Mouse (Mus musculus): ENCODE results near the gene Erbb2. TPM values are rescaled to one million over a fixed set of nuclear protein-coding genes. Genes with fewer than 3 reads are reported as not detected.

The Erbb2 gene
- total RNA-seq, 1 experiment, result 13.2 TPM

GRCm38 (mm10) chr11:98367171-98367862 is 45.0 kb upstream of the Erbb2 start:
- Histone ChIP-seq H3K27ac (ENCODE audit: insufficient read depth, low read depth, low read length, poor library complexity, severe bottlenecking) (no peak overlapping the region), H3K9me3 (ENCODE audit: control insufficient read depth, insufficient read depth, low read depth, low read length) (no peaks in the 10 kb centered on the region), H3K36me3 (ENCODE audit: control insufficient read depth, insufficient read depth, low read length, poor library complexity, severe bottlenecking) (no peaks in the 10 kb centered on the region), H3K9ac (ENCODE audit: insufficient read depth, low read depth, low read length, poor library complexity, severe bottlenecking) (no peak overlapping the region), H3K4me1 (ENCODE audit: control insufficient read depth in 2 of 2, insufficient read depth in 2 of 2, low read length in 2 of 2, poor library complexity in 1 of 2) (peaks cover 0 to 20% of the 10 kb centered on the region in 2 experiments; a peak in 2 of 4 replicates), H3K4me3 (ENCODE audit: insufficient read depth in 1 of 2, low read depth in 1 of 2, low read length in 2 of 2, poor library complexity in 1 of 2, severe bottlenecking in 1 of 2) (no peak overlapping the region)
- in situ Hi-C loops (cut with MboI; ENCODE audit: low sequenced_read_pairs in 2 of 2, unreplicated experiment in 2 of 2), result no loop called here
- DNase-seq (ENCODE audit: low read depth, low spot score), result no peak
- TF ChIP-seq ZNF384 (IDR thresholded peaks at IDR 0.05; ENCODE audit: low read depth, low read length) (no peak), MAFK (IDR thresholded peaks at IDR 0.05; ENCODE audit: insufficient read depth, low read depth, low read length) (no peak), CHD2 (IDR thresholded peaks at IDR 0.05; ENCODE audit: low read depth, low read length) (no peak), ZC3H11A (IDR thresholded peaks at IDR 0.05; ENCODE audit: borderline replicate concordance, low read depth, low read length) (no peak), HCFC1 (IDR thresholded peaks at IDR 0.05; ENCODE audit: borderline replicate concordance, insufficient read depth, low read length) (no peak)

GRCm38 (mm10) chr11:98367863-98368186 is 44.4 kb upstream of the Erbb2 start:
- H3K9ac ChIP-seq (ENCODE audit: insufficient read depth, low read depth, low read length, poor library complexity, severe bottlenecking), result no peak overlapping the region
- H3K36me3 ChIP-seq (ENCODE audit: control insufficient read depth, insufficient read depth, low read length, poor library complexity, severe bottlenecking), result 0 out of 2 replicates have a peak, but pooled peaks cover 2% of the 10 kb centered on the region
- no peak overlapping the region for H3K27ac ChIP-seq (ENCODE audit: insufficient read depth, low read depth, low read length, poor library complexity, severe bottlenecking)
- no peak for DNase-seq (ENCODE audit: low read depth, low spot score)
- peaks cover 0 to 20% of the 10 kb centered on the region in 2 experiments; a peak in 2 of 4 replicates for H3K4me1 ChIP-seq (ENCODE audit: control insufficient read depth in 2 of 2, insufficient read depth in 2 of 2, low read length in 2 of 2, poor library complexity in 1 of 2)
- H3K9me3 ChIP-seq (ENCODE audit: control insufficient read depth, insufficient read depth, low read depth, low read length), result no peaks in the 10 kb centered on the region
- no peak overlapping the region for H3K4me3 ChIP-seq (ENCODE audit: insufficient read depth in 1 of 2, low read depth in 1 of 2, low read length in 2 of 2, poor library complexity in 1 of 2, severe bottlenecking in 1 of 2)
- no peak for TF ChIP-seq ZC3H11A (IDR thresholded peaks at IDR 0.05; ENCODE audit: borderline replicate concordance, low read depth, low read length)
- TF ChIP-seq CHD2 (IDR thresholded peaks at IDR 0.05; ENCODE audit: low read depth, low read length), result no peak
- TF ChIP-seq ZNF384 (IDR thresholded peaks at IDR 0.05; ENCODE audit: low read depth, low read length), result no peak
- no peak for TF ChIP-seq HCFC1 (IDR thresholded peaks at IDR 0.05; ENCODE audit: borderline replicate concordance, insufficient read depth, low read length)
- no peak for TF ChIP-seq MAFK (IDR thresholded peaks at IDR 0.05; ENCODE audit: insufficient read depth, low read depth, low read length)
- in situ Hi-C loops (cut with MboI; ENCODE audit: low sequenced_read_pairs in 2 of 2, unreplicated experiment in 2 of 2), result no loop called here

GRCm38 (mm10) chr11:98369337-98369736 is 42.9 kb upstream of the Erbb2 start:
- Histone ChIP-seq H3K9me3 (ENCODE audit: control insufficient read depth, insufficient read depth, low read depth, low read length) (no peaks in the 10 kb centered on the region), H3K4me3 (ENCODE audit: insufficient read depth in 1 of 2, low read depth in 1 of 2, low read length in 2 of 2, poor library complexity in 1 of 2, severe bottlenecking in 1 of 2) (no peak overlapping the region), H3K4me1 (ENCODE audit: control insufficient read depth in 2 of 2, insufficient read depth in 2 of 2, low read length in 2 of 2, poor library complexity in 1 of 2) (peaks cover 0 to 18% of the 10 kb centered on the region in 2 experiments; a peak in 2 of 4 replicates), H3K9ac (ENCODE audit: insufficient read depth, low read depth, low read length, poor library complexity, severe bottlenecking) (no peak overlapping the region), H3K27ac (ENCODE audit: insufficient read depth, low read depth, low read length, poor library complexity, severe bottlenecking) (no peak overlapping the region), H3K36me3 (ENCODE audit: control insufficient read depth, insufficient read depth, low read length, poor library complexity, severe bottlenecking) (peaks cover 4% of the 10 kb centered on the region; the same call in 1 of the 2 replicates)
- DNase-seq (ENCODE audit: low read depth, low spot score), result no peak
- TF ChIP-seq CHD2 (IDR thresholded peaks at IDR 0.05; ENCODE audit: low read depth, low read length) (no peak), MAFK (IDR thresholded peaks at IDR 0.05; ENCODE audit: insufficient read depth, low read depth, low read length) (no peak), HCFC1 (IDR thresholded peaks at IDR 0.05; ENCODE audit: borderline replicate concordance, insufficient read depth, low read length) (no peak), ZNF384 (IDR thresholded peaks at IDR 0.05; ENCODE audit: low read depth, low read length) (no peak), ZC3H11A (IDR thresholded peaks at IDR 0.05; ENCODE audit: borderline replicate concordance, low read depth, low read length) (no peak)
- in situ Hi-C loops (cut with MboI; ENCODE audit: low sequenced_read_pairs in 2 of 2, unreplicated experiment in 2 of 2), result no loop called here

- in situ Hi-C loops (cut with MboI; ENCODE audit: low sequenced_read_pairs in 2 of 2, unreplicated experiment in 2 of 2), result no loop called here
Measured at GRCm38 (mm10) chr11:98370588-98370987, 41.7 kb upstream of the Erbb2 start.

More at GRCm38 (mm10) chr11:98370588-98370987, 41.7 kb upstream of the Erbb2 start:
- H3K9ac ChIP-seq (ENCODE audit: insufficient read depth, low read depth, low read length, poor library complexity, severe bottlenecking), result no peak overlapping the region
- H3K9me3 ChIP-seq (ENCODE audit: control insufficient read depth, insufficient read depth, low read depth, low read length), result no peaks in the 10 kb centered on the region
- peaks cover 0 to 18% of the 10 kb centered on the region in 2 experiments; a peak in 2 of 4 replicates for H3K4me1 ChIP-seq (ENCODE audit: control insufficient read depth in 2 of 2, insufficient read depth in 2 of 2, low read length in 2 of 2, poor library complexity in 1 of 2)
- TF ChIP-seq CHD2 (IDR thresholded peaks at IDR 0.05; ENCODE audit: low read depth, low read length) (no peak), MAFK (IDR thresholded peaks at IDR 0.05; ENCODE audit: insufficient read depth, low read depth, low read length) (no peak), ZNF384 (IDR thresholded peaks at IDR 0.05; ENCODE audit: low read depth, low read length) (no peak), ZC3H11A (IDR thresholded peaks at IDR 0.05; ENCODE audit: borderline replicate concordance, low read depth, low read length) (no peak), HCFC1 (IDR thresholded peaks at IDR 0.05; ENCODE audit: borderline replicate concordance, insufficient read depth, low read length) (no peak)
- peaks cover 6% of the 10 kb centered on the region; the same call in 1 of the 2 replicates for H3K36me3 ChIP-seq (ENCODE audit: control insufficient read depth, insufficient read depth, low read length, poor library complexity, severe bottlenecking)
- no peak overlapping the region for H3K27ac ChIP-seq (ENCODE audit: insufficient read depth, low read depth, low read length, poor library complexity, severe bottlenecking)
- no peak overlapping the region for H3K4me3 ChIP-seq (ENCODE audit: insufficient read depth in 1 of 2, low read depth in 1 of 2, low read length in 2 of 2, poor library complexity in 1 of 2, severe bottlenecking in 1 of 2)
- no peak for DNase-seq (ENCODE audit: low read depth, low spot score)
